Mouse (Mus musculus) cerebellum, postnatal 4 days (tissue): ENCODE measurements at regions not wholly inside any gene's neighbourhood (a gene's known extent, or its start where the extent isn't known, plus 50 kb on each side); places are given as distances from the start of the nearest gene placed in this dataset.

ENCODE experiments used
- DNase-seq, 2 experiments: peaks; one replicate each; pipeline ENCODE4 v3.0.0; 2022; ENCODE audit warnings: low spot score in 2 of 2, mixed read lengths in 1 of 2

DNA sequence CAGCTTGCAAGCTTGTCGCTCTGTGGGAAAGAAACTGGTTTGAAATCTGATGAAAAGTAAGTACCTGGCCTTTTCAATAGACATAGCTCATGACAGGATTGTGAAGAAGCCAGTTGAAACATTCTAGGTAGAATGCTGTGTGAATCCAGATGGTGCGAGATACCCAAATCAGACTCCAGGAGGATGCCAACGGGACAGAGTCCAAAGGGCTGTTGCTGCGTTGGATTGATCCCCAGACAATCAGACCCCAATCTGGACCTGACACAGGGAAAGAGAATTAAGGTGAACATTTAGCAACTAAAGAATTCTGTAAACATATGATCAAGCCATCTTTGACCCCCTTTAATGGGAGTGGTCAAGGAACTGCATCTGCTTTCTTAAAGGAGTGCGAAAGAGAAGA, 296.6 kb upstream of the Gm15217 start:
- DNase-seq: no peak

DNA sequence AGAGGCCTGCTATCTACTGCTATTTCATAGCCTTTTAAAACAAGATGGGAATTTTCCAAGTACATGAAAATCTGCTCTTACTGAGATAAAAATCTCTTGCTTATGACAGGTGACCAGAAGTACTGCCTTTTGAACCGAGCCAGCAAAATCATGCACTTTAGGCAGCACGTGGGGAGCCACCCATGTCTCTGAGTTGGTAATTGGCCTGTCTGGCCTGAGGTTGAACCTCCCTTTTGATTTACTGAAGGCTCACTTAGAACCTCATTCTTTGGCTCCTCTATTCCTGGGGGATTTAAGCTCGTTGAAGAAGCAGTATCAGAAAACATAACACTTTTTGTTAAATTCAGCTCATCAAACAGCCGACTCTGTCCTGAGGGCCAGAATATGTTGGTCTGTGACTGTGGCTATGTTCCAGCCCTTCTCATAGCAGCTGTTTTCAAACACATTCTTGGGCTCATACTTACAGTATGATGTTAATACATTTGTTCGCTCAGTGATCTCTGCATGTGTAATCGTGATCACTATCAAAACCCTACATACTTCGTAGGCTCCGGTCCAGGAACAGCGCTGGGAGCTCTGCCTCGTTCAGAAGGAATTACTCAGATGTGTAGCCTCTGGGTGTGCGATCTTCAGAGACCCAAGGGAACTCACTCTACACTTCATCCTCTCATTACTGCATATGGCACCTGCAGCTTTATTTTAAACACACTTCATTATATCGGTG, 290.1 kb upstream of the Gm15217 start:
- no peak for DNase-seq

DNA sequence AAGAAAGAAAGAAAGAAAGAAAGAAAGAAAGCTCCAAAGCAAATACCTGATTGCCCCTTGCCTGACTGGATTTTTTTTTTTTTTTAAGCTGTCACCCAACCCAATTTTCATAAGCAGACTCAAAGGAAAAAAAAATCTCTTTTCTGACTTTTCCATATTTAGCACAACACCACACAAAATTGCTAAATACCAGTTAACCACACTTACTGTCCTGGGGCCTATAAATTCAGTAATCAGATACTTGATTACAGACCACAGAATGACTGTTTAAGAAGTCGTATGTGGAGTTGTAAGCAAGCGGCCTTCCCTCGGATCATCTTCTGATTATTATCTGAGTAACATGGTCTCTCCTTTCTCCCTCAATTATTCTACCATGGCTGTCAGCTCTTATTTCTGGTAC, 263.3 kb upstream of the Gm15217 start:
- DNase-seq: no peak

DNA sequence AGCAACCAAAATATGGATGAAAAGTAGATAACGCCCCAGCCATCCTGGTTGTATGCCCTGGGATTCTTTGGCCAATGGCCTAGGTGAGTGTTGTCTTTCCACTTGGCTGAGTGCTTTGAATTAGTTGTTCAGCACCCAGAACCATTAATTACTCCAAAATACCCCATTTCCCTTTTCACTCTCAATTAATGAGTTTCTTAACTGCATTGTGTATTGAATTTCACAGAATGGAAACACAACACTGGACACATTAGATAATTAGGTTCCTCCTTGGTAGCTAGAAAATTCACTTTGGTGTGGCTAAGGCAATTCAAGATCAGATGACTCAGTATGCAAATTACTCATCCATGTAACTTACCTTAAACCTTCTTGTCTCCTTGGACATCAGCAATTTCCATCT, 252.7 kb upstream of the Gm15217 start:
- DNase-seq: no peak

DNA sequence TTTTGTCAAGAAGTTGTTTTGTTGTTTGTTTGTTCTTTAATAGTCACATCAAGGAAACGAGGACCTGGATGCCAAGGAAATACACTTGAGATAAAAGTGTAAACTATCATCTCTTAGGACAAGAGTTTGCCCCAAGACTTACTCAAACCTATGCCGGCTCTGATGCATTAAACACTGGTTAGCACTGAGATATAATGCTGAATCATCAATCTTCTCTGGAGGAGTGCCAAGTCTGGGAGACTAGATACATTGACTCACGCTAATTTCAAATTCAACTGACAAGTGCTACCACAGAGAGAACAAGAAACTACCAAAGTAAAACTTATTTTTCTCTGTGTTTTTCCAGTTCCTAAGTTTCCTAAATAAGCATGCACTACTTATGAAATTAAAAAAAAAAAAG, 249.5 kb upstream of the Gm15217 start:
- no peak for DNase-seq

DNA sequence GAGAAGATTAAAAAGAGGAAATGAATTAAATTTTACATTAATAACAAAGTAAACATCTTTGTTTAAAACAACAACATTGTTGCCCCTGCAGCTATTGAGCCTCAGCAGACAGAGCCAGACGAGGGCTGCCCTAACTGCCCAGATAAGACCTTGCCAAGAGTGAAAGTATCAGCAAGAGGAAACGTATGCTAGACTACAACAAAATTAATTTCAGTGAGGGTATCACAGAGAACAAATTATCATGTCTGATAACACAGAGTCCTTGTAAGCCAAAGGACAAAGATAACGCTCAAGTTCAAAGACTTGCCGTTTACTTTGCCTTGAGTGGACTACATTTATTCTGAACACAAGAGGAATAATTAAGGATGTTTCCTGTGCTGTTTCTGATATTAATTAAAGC, 235.0 kb upstream of the Gm15217 start:
- DNase-seq: no peak

DNA sequence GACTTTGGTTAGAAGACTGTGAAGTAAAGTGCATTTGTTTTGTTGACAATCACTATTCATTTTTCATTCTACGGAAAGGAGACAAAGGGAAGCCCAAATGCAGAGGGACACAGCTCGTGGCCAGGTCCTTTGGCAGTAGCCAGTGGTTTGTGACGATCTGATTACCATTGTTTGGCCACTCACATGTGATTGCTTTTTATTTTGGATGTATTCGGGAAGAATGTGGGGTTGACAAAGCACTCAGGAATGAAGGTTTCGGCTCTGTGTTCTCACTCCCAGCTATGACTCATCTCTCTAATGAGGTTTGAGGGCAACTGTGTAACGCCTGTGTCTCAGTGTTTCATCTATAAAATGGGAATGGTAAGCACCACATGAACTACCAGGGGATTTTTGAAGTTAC, 234.5 kb upstream of the Gm15217 start:
- DNase-seq: no peak

DNA sequence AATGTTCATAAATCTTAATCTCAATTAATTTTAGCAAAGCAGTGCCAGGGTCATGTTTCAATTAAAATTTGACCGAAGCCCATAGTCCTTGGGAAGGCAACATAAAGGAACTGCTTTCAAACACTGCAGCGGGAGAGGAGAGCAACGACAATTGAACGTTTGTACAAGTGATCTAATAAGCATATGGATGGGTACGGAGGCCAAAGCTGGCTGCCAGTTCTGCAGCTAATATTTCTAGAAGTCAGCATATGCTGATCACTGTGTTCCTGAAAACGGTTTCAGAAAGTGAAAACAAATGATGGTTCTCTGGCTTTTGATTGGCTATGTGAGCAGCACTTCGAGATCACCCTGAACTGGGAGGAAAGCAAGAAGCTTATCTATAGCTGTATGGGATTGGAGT, 233.6 kb upstream of the Gm15217 start:
- DNase-seq: no peak

DNA sequence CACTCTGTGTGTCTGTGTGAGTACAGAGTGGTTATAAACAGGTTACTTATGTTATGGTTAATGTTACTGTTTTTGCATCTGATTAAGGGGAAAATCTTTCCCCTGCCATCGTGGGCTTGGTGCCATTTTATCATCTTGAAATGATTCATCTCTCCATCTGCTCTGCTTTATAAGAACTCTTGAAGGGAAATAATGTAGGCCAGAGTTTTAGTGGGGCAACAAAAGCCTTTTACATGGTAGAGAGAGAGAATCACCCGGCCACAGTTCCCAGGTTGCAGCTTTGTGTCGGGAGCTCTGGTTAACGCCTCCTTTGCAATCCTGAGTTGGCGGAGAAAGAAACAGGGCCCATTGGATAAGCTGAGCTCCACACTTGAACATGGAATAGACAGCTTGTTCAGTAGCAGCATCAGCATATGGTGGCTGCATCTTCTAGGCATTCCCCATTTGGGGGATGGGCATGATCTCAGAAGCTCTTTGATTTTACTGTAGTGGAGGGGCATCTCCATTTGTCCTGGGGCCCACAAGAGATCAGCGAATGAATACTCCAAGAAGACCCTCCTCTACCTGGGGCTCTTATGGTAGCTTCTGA, 230.0 kb upstream of the Gm15217 start:
- DNase-seq: no peak

DNA sequence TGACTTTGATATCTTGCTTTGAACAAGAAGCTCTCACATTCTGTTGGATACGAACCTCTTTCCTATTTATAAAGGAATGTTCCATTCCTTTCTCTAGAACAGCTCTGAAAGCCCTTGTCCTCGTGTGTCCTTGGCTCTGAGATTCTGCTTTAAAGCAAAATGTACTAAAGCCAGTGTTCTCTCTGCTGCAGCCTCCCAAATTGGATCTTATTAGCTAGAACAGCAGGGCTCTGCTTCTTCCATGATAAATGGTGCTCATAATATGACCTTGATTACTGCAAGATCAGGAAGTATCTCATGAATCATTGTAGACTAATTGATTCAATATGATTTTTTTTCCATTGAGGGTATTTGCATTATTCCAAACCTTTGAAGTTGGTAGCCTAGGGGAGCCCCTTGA, 220.5 kb upstream of the Gm15217 start:
- DNase-seq: no peak

DNA sequence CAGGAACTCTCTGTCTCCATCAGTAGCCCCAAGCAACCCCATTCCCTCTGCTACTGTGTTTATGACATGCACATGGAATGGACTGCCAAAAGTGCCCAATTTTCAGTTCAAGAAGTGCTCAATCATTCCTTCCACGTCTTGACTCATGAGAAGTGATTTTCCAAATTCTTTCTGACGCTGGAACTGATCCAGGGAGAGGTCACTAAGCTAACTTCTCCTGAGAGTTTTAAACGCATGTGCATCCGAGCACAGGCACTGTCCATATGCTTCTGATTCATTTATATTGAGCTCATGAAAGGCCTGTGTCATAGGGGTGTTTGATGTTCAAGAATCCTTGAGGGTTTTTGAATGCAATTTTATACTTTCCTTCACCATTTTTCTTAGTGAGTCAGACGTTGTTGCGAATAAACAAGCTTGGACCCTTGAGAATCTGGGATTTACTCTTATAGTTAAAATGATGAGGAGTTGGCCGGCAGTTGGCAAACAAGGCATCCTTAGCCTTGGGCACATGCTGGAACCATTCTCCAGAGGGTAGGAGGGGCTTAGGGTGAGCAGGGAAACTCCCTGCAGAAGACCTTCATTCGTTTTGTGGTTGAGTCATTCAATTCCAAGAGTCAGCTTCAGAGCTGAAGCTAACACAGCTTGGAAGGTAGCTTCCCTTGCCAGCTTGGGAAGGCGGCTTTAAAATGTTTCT, 206.9 kb upstream of the Gm15217 start:
- no peak for DNase-seq

DNA sequence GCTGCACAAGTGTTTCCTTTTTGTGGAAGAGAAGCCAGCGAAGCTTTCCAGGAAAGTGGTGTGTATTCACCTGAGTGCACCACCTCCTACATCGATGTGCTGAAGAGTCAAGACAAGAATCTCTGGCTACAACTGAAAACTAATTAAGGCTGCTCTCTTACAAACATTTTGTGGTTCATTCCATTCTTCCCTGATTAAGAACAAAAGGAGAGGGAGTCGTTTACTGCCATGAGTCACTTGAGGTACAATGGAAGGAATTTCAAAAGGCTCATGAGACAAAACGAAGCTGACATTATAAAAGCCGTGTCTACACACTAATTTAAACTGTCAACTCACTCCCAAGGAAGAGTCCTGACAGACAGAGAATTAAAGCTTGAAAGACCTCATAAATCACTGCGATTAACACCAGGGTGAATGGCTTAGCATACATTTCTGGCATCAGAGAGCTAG, 206.3 kb upstream of the Gm15217 start:
- no peak for DNase-seq

DNA sequence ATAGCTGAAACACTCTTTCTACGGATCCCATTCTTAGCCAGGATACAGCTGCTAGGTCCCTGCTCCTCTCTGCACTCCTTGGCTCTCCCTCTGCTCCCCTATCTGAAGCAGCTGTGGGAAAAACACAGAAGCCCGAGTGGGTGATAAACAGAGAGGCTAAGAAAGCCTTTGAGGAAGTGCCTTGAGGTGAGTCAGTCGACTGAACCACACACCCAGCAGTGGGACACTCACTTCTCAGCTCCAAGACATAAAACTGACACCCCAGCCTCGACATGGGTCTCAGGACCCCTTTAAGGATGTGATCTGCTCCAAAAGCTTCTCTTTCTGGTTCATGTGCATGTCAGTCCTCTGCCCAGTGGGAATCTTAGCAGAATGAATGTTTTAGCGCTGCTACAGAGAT, 204.8 kb upstream of the Gm15217 start:
- DNase-seq: no peak

DNA sequence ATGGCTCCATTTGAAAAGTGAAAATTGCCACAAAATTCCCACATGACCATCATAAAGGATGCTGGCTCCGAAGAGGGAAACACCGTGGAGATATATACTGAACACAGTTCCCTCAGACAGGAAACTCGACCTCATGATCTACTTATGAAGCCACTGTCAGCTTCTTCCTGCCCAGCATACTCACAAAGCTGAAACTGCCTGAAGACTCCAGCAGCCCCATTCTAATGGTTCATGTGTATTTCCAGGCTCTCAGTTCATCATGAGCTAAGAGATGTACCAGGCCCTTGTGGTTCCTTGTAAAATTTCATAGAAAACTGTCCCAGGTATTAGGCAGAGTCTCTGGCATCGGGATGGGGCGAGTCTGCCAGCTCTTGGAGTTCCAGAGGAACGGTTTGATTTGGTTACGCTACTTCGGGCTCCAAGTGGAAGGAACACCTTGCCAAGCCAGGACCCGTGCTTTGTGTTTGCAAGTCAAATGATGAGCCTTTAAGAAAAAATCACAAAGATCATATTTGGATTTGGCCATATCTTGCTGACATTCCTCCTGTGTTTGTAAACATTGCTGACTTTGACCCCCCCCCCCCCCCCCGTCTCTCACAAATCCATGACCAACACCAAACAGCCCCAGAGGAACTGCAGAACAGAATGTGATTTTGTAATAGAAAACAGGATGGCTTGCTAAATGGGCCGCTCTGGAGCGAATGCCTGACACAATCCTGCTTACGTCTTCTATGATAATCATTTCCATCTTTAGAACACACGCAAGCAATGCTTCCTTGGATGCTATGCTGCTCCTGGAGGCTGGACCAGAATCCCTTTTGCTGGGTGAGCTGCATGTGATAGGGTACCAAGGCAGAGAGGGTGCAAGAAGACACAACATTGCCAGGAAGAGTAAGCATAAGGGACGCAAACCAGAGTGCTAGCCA, 203.7 kb upstream of the Gm15217 start:
- no peak for DNase-seq

DNA sequence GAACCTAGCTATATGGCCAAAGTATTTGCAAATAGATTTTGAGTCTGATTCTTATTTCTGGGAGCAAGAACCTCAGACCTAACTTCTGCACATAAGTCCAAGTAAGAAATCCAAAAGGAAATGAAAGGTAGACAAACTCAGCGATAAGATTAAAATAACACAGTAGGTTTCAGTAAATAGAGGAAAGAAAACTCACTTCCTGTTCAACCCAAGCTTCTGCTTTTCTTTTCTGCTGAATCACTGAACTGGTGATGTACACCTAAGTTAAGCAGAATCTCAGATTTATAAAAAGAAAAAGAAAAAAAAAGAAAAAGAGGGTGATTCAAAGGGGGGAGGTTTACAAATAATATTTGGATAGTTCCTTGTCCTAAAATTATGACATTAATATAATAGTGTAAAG, 200.2 kb upstream of the Gm15217 start:
- no peak for DNase-seq

DNA sequence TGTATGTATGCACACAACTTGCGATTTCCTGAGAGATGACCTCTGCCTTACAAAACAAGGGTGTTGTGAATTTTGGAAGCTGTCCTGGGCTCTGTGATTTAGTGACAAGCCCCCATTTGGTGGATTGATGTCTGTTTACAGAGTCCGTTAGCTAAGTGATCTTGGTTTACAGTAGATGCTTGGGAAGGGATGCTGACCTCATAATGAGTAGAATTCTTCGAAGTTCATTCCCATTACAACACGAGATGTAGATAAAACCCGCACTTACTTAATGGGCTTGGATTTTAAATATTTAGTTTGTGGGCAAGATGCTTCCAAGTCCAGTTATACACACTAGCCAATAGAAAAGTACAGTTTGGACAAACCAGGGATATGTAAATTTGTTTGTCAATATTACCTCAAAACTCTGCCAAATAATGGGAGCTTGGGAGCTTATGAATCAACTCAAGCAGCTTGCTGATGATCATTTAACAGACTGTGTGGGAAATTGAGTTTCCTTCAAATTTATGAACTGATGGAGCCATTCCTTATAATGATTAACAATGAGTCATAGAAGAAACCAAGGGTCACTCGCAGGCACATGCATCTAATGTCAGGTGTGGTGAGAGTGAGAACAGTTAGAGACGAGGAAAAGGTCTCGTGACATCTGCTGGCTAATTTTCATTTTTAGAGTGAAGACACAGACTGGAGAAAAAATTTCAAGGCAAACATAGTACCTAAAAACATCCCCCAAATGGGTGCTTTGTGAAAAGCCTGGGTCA, 187.4 kb upstream of the Gm15217 start:
- DNase-seq: no peak

DNA sequence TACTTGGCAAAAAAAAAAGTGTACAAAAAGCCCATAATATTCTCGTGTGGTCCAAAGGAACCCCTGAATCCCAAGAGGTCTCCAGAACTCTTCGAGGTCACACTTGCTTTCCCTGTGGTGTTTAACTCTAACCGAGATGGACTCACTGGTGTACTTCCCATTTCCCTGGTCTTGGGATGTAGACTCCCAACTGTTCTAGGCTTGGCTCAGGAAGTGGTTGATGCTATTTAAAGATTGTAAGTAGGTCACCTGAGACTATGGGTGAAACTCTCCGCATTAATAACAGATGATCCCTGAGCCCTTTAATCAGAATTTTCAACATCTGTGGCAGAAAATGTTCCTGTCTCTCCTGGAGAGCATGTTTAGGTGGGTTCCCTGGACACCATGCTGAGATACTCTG, 185.6 kb upstream of the Gm15217 start:
- DNase-seq: no peak

DNA sequence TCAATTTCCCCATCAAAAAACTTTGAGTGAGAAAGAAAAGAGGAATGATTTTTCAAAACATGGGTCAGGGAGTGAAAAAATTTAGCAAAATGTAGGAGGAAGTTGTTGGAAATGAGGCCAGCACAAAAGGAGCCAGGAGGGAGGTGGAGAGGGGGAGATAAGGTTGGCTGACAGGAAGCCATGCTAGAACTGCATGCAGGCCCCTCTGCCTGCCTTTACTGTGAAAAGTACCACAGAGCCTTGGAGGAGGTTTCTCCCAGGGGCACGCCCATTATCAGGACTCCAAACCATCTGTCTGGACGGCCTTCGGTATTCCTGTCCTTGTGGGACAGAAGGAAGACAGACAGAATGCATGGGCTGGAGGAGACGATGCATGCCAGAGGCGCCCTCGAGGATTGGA, 183.3 kb upstream of the Gm15217 start:
- DNase-seq: no peak

DNA sequence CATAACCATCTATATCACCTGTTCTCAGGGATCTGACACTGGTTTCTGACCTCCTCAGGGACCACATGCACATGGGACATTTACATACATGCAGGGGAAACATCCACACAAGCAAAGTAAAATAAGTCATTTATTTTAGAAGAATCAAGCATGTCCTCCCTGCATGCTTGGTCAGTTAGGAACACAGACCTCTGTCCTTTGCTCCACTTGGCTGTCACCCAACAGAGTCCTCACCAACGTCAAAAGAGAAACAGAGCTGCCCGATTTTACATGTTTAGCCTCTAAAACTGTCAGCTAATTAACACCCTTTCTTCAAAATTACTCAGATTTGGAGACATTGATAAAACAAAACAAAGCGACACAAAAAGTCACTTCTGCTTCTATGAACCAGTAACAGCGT, 176.4 kb upstream of the Gm15217 start:
- DNase-seq: no peak

DNA sequence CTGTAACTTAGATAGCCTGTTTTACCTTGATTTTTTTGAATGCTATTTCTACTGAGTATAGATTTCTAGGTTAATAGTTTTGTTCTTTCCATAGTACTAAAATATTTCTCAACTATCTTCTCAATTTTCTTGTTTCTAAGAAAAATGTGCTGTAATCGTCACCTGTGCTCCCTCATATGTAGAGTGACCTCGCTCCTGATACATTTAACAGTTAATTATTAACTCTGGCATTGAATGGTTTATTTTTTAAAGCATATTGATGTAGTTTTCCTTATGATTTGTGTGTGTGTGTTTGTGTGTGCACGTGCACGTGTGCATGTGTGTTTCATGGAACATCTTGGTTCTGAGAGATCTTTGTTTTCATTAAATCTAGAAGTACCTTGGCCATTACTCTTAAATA, 158.7 kb upstream of the Gm15217 start:
- DNase-seq: no peak

DNA sequence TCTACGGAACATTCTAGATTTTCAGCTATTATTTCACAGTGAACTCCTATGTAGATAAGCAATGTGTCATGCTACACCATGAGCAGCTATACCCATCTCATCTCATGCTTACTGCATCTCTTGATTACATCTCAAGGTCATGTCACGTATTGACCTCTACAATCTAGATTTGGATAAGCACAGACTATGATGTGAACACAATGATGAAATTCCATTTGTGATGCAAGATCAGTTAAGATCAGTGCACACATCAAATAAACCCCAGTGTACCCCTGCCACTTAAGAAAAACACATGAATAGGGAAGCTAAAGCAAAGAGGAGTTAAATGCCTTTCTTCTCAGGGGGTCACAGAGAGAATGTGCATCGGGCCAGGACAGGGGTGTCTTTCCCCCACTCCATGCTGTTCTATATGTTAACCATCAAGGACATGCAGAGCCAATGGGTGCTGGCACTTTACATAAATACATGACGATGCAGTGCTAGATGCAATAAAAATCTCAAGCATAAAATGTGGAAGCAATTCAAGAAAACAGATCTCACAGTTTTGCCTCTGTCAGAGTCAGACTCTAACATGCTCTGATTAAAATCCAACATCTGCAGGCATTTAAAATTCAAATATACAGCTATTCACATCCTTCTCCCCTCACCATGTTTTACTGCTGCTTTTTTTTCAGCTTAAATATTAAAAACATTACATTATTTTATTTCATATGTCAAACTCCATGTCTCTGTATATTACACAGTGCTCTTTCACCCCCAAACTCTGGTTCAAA, 157.1 kb upstream of the Gm15217 start:
- no peak for DNase-seq
